Mouse (Mus musculus) ovary, postnatal 14 days (tissue): ENCODE data around the gene Tmem170b.
A peak's percentile ranks its signal among the peaks of the same experiment; 100 is the strongest.

Source experiments
- DNase-seq: peaks from one replicate; pipeline ENCODE4 v3.0.0; 2022; ENCODE audit warnings: low spot score

Gene Tmem170b

DNA sequence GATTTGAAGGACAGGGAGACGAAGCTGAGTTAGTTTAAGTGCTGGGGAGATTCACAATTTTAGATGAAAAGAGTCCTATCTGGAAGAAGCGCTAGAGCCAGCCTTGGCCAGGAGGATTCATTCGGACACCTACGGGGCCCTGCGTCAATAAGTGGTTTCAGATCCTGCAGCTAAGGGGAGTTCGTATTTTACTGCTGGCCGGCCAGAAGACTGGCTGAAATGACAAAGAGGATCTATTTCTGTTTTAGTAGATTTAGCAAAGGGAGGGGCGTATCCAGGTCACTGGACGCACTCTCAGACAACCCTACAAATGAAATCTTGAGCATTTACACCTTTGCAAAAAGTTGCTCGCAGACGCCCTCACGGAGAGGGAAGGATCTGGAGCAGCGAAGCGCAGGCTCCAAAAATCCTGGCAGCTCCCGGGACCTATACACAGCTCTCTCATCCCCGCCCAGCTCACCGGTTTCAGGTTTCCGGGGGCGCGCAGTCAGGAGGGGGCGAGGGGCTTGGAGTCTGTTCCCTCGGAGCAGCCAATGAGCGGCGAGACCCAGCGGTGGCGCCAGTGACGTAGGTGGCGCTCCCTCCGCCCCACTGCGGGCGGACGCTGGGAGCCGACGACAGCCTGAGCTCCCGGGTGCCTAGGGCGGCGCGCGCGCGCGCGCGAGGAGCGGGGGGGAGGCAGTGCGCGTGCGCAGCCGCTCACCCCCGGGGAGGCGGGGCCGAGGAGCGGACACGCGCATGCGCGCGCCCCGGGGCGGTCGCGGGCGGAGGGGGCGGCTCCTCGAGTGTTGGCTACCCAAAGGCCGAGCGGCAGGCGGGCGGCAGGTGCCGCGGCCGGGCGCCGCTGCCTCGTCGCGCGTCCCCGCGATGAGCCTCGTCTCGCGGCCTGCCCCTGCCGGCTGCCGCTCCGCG lies at the start of gene Tmem170b:
Tmem170b (plus strand) TSS at position 809 of the 912 bp plus-strand sequence.
- peak; percentile 94 for DNase-seq

GRCm38 (mm10) chr13:41561024-41561423 lies 44.7 kb upstream of the Tmem170b start:
- no peak for DNase-seq

GRCm38 (mm10) chr13:41568421-41568820 lies 37.3 kb upstream of the Tmem170b start:
- DNase-seq, result no peak

DNA sequence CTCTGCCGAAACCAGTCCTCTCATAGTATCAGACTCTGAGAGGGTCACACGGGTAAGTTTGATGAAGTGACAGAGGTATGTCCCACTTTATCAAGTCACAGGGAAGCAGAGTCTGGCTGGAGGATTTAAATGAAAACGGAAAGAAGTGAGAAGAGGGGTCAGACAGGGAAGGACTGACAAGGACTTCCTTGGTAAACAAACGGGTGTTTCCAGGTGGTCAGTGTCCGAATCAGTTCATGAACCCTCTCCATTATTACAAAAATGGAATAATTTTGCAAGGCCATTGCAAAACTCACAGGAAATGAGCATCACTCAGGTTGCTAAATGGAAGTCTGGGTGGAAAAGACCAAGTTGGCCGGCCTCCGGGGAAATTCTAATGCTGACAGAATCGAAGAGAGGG lies 36.8 kb upstream of the Tmem170b start:
- DNase-seq, result no peak

DNA sequence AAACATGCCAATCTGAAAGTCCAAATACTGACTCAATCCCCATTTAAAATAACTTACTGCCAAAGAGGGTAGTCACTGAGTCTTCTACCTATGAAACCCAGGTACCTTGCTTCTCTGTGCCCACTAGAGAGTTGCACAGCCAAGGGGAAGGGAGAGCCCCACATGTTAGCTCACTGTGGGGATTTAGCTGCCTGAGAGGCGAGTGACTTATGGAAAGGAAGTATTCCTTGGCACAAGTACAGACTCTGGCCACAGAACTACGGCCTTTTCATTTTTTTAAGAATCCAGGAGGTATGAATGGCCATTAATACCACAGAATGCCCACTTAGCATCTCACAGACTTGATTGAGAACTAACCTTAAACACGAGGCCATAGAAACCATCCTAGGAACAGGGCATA lies 35.9 kb upstream of the Tmem170b start:
- DNase-seq, result no peak

DNA sequence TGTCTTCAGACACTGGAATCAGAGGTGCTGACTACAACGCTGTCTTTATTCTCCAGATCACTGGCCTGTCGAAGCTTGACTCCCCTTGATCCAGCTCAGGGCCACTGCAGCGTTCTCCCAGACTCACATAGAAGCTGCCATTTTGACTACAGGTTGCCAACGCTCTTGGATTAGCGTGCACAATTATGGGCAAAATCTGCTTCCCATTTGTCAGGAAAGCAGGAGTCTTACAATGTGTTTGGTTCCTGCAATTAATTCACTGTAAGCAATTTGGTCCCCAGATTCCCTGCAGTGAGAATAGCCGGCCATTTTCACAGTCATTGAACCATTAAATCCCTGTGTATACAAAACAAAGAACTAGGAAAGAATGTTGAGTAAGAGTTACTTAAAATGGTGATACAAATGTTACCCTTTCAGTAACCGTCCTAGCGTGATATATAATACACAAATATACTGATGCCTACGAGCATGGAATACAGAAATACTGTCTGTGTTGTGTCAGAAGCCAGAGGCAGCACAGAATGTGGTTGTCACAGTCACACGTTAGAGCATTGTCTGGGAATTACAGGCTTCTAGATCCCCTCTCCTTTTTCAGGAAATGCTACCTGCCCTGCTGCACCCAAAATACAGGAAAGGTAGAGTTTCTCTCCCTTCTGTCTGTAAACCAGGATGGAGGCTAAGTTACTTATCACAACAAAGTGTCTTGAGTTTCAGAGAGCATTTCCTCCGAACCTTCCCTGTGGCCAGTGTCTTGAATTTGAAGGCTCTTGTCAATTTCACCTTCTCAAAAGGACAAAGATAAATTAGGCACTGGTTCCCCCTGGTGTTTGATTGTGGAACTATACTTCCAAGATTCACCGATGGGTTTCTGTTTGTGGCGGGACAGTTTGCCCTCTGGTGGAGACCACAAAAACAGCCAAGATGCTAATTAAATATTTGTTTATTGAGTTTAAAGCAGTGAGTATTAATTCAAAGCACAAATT lies 34.0 kb upstream of the Tmem170b start:
- DNase-seq, result peak; percentile 88

DNA sequence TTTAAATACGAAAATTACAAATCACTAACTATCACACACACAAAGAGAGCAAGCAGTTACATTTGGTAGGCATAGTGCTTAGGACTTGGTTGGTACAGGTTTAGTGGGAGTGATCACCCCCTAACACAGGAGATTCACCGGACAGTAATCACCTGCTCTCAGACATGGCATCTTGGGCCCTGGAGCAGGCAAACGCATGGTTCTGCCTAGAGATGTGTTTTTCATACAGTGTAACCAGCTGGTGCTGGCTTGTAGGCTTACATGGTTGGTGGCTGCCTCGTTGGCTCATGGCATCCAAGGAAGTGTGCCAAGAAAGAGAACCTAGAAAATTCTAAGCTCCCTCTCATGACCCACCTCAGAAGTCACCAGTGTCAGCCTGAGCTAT lies 33.4 kb upstream of the Tmem170b start:
- no peak for DNase-seq

GRCm38 (mm10) chr13:41573126-41573846 lies 32.4 kb upstream of the Tmem170b start:
- no peak for DNase-seq

DNA sequence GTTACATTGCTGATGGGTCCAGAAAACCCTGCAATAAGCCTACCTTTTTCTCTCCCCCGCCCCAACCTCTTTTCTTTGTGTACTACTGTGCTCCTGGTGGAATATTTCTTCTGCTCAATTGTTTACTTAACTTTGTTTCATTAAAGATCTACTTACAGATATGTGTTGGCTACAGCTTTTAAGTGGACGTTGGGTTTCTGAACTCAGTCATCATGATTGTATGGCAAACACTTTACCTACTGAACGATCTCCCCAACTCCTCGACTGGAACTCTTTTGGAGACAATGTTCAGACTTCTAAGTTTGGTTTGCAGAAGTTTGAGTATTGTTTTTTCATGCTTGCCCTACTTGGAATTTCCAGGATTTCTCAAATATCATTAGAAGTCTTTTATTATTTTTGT lies 24.6 kb upstream of the Tmem170b start:
- no peak for DNase-seq

- DNase-seq, result no peak
These were observed 21.9 kb upstream of the Tmem170b start for GRCm38 (mm10) chr13:41583666-41584357.

- no peak for DNase-seq
These were observed 21.4 kb upstream of the Tmem170b start for GRCm38 (mm10) chr13:41584358-41584680.

GRCm38 (mm10) chr13:41584896-41585295 lies 20.8 kb upstream of the Tmem170b start:
- DNase-seq, result no peak

DNA sequence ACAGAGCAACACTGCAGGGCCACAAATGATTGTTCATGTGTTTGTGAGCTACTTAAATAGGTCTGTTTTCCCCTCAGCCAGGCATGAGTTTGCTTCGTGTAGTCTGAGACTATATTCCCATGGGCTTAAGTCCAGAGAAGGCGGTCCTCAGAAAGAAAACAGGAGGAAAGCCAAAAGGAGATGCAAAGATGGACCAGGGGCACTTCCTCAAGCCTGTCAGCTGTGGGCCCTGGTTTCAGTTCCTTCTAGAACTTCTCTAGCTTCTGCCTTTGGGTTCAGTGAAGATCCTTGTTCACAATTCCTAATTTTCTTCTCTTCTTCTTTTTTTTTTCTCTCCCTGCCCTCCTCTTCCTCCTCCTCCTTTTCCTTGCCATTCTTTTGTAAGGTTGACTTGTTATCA lies 9.0 kb upstream of the Tmem170b start:
- no peak for DNase-seq

GRCm38 (mm10) chr13:41599977-41600376 lies 5.7 kb upstream of the Tmem170b start:
- no peak for DNase-seq

GRCm38 (mm10) chr13:41601056-41601455 lies 4.7 kb upstream of the Tmem170b start:
- DNase-seq, result no peak

DNA sequence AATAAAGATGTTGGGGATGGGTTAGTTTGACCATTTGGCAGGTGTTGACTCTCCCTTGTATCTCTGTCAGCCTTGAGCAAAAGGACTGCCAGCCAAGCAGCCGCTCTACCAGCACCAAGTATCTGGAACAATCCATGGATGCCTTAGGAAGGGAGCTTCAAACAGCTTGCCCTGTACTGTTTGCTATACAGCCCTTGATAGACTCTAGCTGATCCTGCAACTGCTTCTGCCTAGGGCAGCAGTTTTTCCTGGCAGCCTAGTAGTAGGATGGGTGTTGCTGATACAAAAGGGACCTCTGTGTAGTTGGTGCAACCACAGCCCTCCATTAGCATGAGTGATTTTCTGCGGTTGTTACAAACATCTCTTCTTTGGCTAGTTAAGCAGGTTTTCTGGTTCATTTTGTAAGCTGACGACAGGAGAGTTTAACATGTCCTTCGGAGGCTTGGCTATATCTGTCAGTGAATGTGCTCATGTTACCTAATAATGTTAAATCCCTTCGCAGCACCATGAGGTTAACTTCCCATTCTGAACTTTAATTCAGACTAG lies 1.7 kb upstream of the Tmem170b start:
- no peak for DNase-seq

DNA sequence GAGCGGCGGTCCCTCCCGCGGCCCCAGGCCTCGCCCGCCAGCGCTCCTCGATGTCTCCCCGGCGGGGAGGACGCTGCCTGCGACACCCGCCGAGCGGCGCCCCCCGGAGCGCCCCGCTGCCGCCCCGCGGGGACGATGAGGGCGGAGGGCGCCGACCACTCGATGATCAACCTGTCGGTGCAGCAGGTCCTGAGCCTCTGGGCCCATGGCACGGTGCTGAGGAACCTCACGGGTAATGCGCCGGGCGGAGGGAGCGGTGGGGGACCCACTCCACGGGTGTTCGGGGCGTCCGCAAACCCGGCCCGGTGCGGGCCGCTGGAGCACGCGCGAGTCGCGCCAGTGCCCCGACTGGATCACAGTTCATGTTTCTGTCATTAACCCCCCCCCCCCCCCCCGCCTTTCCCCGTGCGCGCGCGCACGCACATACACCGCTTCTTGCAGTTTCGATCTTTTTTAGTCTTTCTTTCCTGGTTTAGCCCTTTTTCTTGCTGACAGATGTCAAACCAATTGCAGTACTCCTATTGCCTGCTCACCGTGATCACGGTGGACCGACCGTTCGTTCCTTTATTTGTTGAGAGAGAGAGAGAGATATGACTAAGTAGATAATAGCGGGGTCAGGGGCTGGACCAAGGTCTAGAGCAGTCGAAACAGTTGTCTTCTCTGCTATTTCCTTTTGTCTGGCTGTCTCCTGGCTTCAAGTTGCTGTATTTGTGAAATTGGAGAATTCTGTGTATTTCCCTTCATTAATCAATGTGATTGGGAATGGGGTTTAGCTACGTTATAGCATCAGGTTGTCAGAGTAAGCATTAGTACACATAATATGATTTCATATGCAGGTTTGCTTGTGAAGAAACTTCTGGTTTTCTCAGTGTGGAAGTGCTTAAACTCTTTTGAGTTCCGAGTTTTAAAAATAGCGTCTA lies 634 bp downstream of the Tmem170b start:
- peak; percentile 33 for DNase-seq

DNA sequence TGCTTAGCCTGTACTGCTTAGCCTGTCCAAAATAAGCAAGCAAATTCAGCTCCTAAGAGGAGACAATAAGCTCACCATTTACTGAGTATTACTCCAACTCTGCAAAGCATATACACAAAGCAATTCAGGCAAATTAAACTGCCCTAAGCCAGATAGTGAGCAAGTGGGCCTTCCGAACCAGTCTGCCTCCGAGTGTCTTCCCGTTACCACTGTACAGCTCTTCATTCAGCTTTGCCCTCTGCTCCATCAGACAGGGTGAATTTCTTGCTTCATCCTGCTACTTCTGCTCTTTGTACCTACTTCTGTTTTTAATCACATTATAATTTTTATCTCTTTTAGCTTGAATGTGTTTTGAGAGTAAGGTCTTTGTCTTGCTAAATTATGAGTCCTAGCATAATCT lies 1.9 kb downstream of the Tmem170b start:
- DNase-seq, result no peak

- DNase-seq, result no peak
These were observed 2.9 kb downstream of the Tmem170b start for GRCm38 (mm10) chr13:41608559-41608958.

- DNase-seq, result no peak
These were observed 5.3 kb downstream of the Tmem170b start for GRCm38 (mm10) chr13:41611046-41611445.
